ENCODE assay signal across 13 mouse cellular contexts in the genomic region with DNA sequence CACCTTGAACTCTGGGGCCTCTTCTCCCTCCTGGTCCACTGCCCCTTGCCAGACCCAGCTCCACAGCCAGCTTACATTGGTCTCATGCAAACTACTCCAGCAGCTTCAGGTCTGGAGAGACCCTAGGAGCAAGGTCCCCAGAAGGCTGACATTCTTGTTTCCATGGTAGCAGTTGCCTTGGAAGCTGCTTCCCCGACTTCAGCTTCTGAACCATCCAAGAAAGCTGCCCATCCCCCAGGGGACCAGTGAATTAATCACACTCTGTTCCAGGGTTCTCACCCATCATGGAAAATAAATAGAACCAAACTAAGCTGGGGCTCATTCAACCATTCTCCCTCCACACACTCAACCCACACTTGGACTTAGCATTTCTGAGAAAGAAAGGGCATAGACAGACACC. TPM values are rescaled to one million over a fixed set of nuclear protein-coding genes. Genes with fewer than 3 reads are reported as not detected.
DNase-seq lines count a peak whose midpoint lies in the region; ATAC-seq and TF ChIP-seq lines count a peak whose summit lies in the region.
"Had no signal": no experiment of that assay in that cellular context is flagged by ENCODE, and none has a peak within 500 bp of the region (broad histone marks: within the 10 kb centered on the region; RNA-seq: fewer than 3 reads in every experiment).

No protein-coding gene starts in this region.

- H3K36me3 ChIP-seq in hindbrain, postnatal 0 days (ENCODE audit: insufficient read depth, low read length): no peaks in the 10 kb centered on the region
- H3K36me3 ChIP-seq in midbrain, embryonic 13.5 days: peaks cover 4% of the 10 kb centered on the region; the same call in 1 of the 2 replicates
- H3K36me3 ChIP-seq: intestine, embryonic 15.5 days had no signal

- no peaks in the 10 kb centered on the region for H3K9me3 ChIP-seq in hindbrain, postnatal 0 days (ENCODE audit: low read length)
- H3K9me3 ChIP-seq in midbrain, embryonic 13.5 days: no peaks in the 10 kb centered on the region
- H3K9me3 ChIP-seq: intestine, embryonic 15.5 days; limb, embryonic 12.5 days had no signal

- H3K9ac ChIP-seq in hindbrain, postnatal 0 days (replicated peaks; ENCODE audit: low read length): no peak overlapping the region
- H3K9ac ChIP-seq in midbrain, embryonic 13.5 days (replicated peaks): no peak overlapping the region
- H3K9ac ChIP-seq: intestine, embryonic 15.5 days; limb, embryonic 12.5 days had no signal

- no peak overlapping the region for H3K4me3 ChIP-seq in hindbrain, postnatal 0 days (ENCODE audit: low read length)
- H3K4me3 ChIP-seq in midbrain, embryonic 13.5 days (replicated peaks): no peak overlapping the region
- H3K4me3 ChIP-seq: heart, adult 2 months; intestine, embryonic 15.5 days; limb, embryonic 12.5 days had no signal

- peak; percentile 36 for DNase-seq in R1 (ENCODE audit: low read depth, low spot score)
- DNase-seq in embryo, embryonic 9.5 days (ENCODE audit: extremely low spot score): peak; percentile 56
- DNase-seq in hindbrain, postnatal 0 days (ENCODE audit: low spot score): peak; percentile 86
- DNase-seq in adrenal gland, adult (ENCODE audit: inconsistent age in 2 of 2, low spot score in 1 of 2): no peak
- DNase-seq in adrenal gland, postnatal 4 days (ENCODE audit: low spot score in 2 of 2): no peak
- no peak for DNase-seq in adrenal gland, postnatal 10 days
- DNase-seq: heart, adult 2 months had no signal

- H3K4me2 ChIP-seq in hindbrain, postnatal 0 days (ENCODE audit: low read depth, low read length): no peak overlapping the region
- H3K4me2 ChIP-seq in midbrain, embryonic 13.5 days (replicated peaks): 0 out of 2 replicates have a peak overlapping the region, but pooled peaks have one; percentile 21
- H3K4me2 ChIP-seq: intestine, embryonic 15.5 days; limb, embryonic 12.5 days had no signal

- TF ChIP-seq CTCF in hindbrain, postnatal 0 days (IDR thresholded peaks at IDR 0.05; ENCODE audit: low read depth): no peak

- no peaks in the 10 kb centered on the region for H3K27me3 ChIP-seq in hindbrain, postnatal 0 days (ENCODE audit: insufficient read depth, low read length)
- no peaks in the 10 kb centered on the region for H3K27me3 ChIP-seq in midbrain, embryonic 13.5 days
- H3K27me3 ChIP-seq: intestine, embryonic 15.5 days had no signal

- WGBS in hindbrain, postnatal 0 days: 0% methylated on average over 1 of the region's 1 CpGs
- WGBS in midbrain, embryonic 13.5 days: 0% methylated on average over 1 of the region's 1 CpGs

- peak; percentile 48 for ATAC-seq in hindbrain, postnatal 0 days
- peak; percentile 36 for ATAC-seq in midbrain, embryonic 13.5 days
- ATAC-seq in monocyte, adult 5-6 weeks (replicated peaks; ENCODE audit: insufficient number of reproducible peaks, low FRiP score, low TSS enrichment, poor library complexity, severe bottlenecking): no peak
- ATAC-seq: intestine, embryonic 15.5 days; lung, postnatal 0 days had no signal

- no peak overlapping the region; the same call in 1 of the 2 replicates for H3K27ac ChIP-seq in hindbrain, postnatal 0 days
- peak overlapping the region; percentile 70 for H3K27ac ChIP-seq in midbrain, embryonic 13.5 days
- H3K27ac ChIP-seq: heart, adult 2 months; intestine, embryonic 15.5 days; limb, embryonic 12.5 days had no signal

- H3K4me1 ChIP-seq in hindbrain, postnatal 0 days (ENCODE audit: insufficient read depth, low read length): peaks cover 23% of the 10 kb centered on the region
- H3K4me1 ChIP-seq in midbrain, embryonic 13.5 days (replicated peaks): peaks cover 56% of the 10 kb centered on the region
- H3K4me1 ChIP-seq: intestine, embryonic 15.5 days had no signal

RNA-seq across cellular contexts. Expression of a gene that starts 3.0 kb away (rescaled TPM):
- total RNA-seq in hindbrain, postnatal 0 days (2014; rRNA removed): 0.14 TPM in 1 of 2 replicates, not detected in the other
- polyA plus RNA-seq in hindbrain, postnatal 0 days (2015; fragmentation: Nextera tagmentation; extraction: Ambion mirVana): 0.10 and 0.29 TPM in 2 replicates
- 0.24 TPM in 1 of 2 replicates, not detected in the other for polyA plus RNA-seq in midbrain, embryonic 13.5 days (2015; fragmentation: Nextera tagmentation; extraction: Ambion mirVana)
- total RNA-seq in monocyte, adult 5-6 weeks (2017): not detected in 3 replicates
- not detected for total RNA-seq in adrenal gland, postnatal 4 days (2021)
- not detected for total RNA-seq in adrenal gland, postnatal 10 days (2021)
- total RNA-seq: heart, adult 2 months had no signal
- polyA plus RNA-seq: heart, adult 2 months; intestine, embryonic 15.5 days; limb, embryonic 12.5 days; lung, postnatal 0 days had no signal

RNA-seq across cellular contexts. Expression of a gene that starts 9.3 kb away (rescaled TPM):
- total RNA-seq in hindbrain, postnatal 0 days (2014; rRNA removed): 0.16 and 0.18 TPM in 2 replicates
- 0.49 and 0.58 TPM in 2 replicates for polyA plus RNA-seq in hindbrain, postnatal 0 days (2015; fragmentation: Nextera tagmentation; extraction: Ambion mirVana)
- 0.12 and 0.32 TPM in 2 replicates for polyA plus RNA-seq in midbrain, embryonic 13.5 days (2015; fragmentation: Nextera tagmentation; extraction: Ambion mirVana)
- total RNA-seq in monocyte, adult 5-6 weeks (2017): not detected in 3 replicates
- total RNA-seq in adrenal gland, postnatal 4 days (2021): not detected
- total RNA-seq in adrenal gland, postnatal 10 days (2021): not detected
- total RNA-seq: heart, adult 2 months had no signal
- polyA plus RNA-seq: heart, adult 2 months; intestine, embryonic 15.5 days; lung, postnatal 0 days; testis, adult 2 months had no signal

RNA-seq across cellular contexts. Expression of a gene that starts 42.2 kb away (rescaled TPM):
- total RNA-seq in hindbrain, postnatal 0 days (2014; rRNA removed): 18.4 and 23.2 TPM in 2 replicates
- polyA plus RNA-seq in hindbrain, postnatal 0 days (2015; fragmentation: Nextera tagmentation; extraction: Ambion mirVana): 22.0 and 24.5 TPM in 2 replicates
- polyA plus RNA-seq in midbrain, embryonic 13.5 days (2015; fragmentation: Nextera tagmentation; extraction: Ambion mirVana): 23.3 and 25.7 TPM in 2 replicates
- total RNA-seq in monocyte, adult 5-6 weeks (2017): 80.9 to 129 TPM (median 98.0 TPM) in 3 replicates
- total RNA-seq in adrenal gland, postnatal 4 days (2021): 10 to 100 TPM; 52.7 to 59.0 TPM
- total RNA-seq in adrenal gland, postnatal 10 days (2021): 10 to 100 TPM; 30.4 to 43.9 TPM

RNA-seq across cellular contexts. Expression of a gene that starts 53.3 kb away (rescaled TPM):
- 2.9 and 4.4 TPM in 2 replicates for total RNA-seq in hindbrain, postnatal 0 days (2014; rRNA removed)
- polyA plus RNA-seq in hindbrain, postnatal 0 days (2015; fragmentation: Nextera tagmentation; extraction: Ambion mirVana): 4.1 and 4.3 TPM in 2 replicates
- 4.0 and 4.9 TPM in 2 replicates for polyA plus RNA-seq in midbrain, embryonic 13.5 days (2015; fragmentation: Nextera tagmentation; extraction: Ambion mirVana)
- 17.7 to 25.1 TPM (median 19.5 TPM) in 3 replicates for total RNA-seq in monocyte, adult 5-6 weeks (2017)
- total RNA-seq in adrenal gland, postnatal 4 days (2021): 10 to 100 TPM; 17.5 to 20.4 TPM
- total RNA-seq in adrenal gland, postnatal 10 days (2021): 10 to 100 TPM; 13.8 to 15.1 TPM

RNA-seq across cellular contexts. Expression of a gene that starts 58.5 kb away (rescaled TPM):
- total RNA-seq in hindbrain, postnatal 0 days (2014; rRNA removed): 3.3 and 4.5 TPM in 2 replicates
- polyA plus RNA-seq in hindbrain, postnatal 0 days (2015; fragmentation: Nextera tagmentation; extraction: Ambion mirVana): 3.9 and 4.3 TPM in 2 replicates
- polyA plus RNA-seq in midbrain, embryonic 13.5 days (2015; fragmentation: Nextera tagmentation; extraction: Ambion mirVana): 10.9 and 11.7 TPM in 2 replicates
- not detected in 3 replicates for total RNA-seq in monocyte, adult 5-6 weeks (2017)
- total RNA-seq in adrenal gland, postnatal 4 days (2021): not detected
- not detected for total RNA-seq in adrenal gland, postnatal 10 days (2021)
- total RNA-seq: heart, adult 2 months had no signal
- polyA plus RNA-seq: heart, adult 2 months; intestine, embryonic 15.5 days; lung, postnatal 0 days had no signal

Comparison
In these comparisons a context has a peak if more than half of its experiments do, and no peak if none do; other contexts are left out.
1. DNase-seq: peak in R1 (single experiment), embryo, embryonic 9.5 days (single experiment) and hindbrain, postnatal 0 days (single experiment); none in adrenal gland, adult (0 of 2), adrenal gland, postnatal 4 days (0 of 2) and adrenal gland, postnatal 10 days (single experiment).